Mouse (Mus musculus) ovary, adult 2 months (tissue): ENCODE measurements around the gene Btaf1. TPM values are rescaled to one million over a fixed set of nuclear protein-coding genes. Genes with fewer than 3 reads are reported as not detected.

Experiments used
- polyA plus RNA-seq: library from polyadenylated mRNA; depleted of rRNA; stranded (reverse); fragments of >200 nt; gene quantifications from 2 replicates; pipeline ENCODE4 v1.2.3, GENCODE M21; 2012; rRNA removed

Gene Btaf1
- 3.3 and 3.7 TPM in 2 replicates for polyA plus RNA-seq

DNA sequence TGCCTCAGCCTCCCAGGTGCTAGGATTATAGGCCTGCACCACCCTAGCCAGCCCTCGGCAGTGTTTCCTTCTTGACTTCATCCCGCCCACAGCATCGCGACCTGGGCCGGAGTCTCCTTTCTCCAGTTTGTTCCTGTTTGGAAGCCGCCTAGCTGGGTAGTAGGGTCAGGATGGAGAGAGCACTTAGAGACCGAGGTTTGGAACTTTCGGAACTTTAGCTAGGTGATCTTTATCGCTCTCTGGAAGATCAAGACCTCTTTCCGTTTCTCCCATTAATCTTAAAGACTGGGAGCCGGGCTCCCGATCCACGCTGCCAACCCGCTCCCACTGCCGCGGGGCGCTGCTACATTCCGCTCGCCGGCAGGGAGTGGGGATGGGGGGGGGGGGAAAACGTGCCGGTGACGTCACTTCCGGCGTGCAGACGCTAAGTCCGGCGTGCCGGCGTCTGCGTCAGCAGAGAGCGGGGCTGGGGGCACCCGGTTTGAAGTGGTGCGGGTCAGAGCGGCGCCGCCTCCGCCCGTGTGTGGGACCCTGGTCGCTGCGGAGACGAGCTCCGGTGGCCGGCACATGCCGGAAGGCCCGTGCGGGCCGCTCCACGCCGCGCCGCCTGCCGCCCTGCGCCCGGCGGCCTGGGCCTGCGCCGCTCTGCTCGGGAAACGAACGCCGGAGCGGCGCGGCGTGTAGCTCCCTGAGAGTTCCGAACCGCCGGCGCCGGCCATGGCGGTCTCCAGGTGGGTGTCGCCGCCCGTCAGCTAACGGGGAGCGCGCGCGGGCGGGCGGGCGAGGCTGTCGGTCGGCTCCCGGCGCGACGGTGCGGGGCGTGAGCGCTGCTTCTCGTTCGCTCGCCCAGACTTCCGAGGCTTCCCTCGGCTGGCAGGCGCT is at the start of gene Btaf1:
Gene Btaf1 (plus strand): TSS at position 409 of the 882 bp plus-strand sequence.

DNA sequence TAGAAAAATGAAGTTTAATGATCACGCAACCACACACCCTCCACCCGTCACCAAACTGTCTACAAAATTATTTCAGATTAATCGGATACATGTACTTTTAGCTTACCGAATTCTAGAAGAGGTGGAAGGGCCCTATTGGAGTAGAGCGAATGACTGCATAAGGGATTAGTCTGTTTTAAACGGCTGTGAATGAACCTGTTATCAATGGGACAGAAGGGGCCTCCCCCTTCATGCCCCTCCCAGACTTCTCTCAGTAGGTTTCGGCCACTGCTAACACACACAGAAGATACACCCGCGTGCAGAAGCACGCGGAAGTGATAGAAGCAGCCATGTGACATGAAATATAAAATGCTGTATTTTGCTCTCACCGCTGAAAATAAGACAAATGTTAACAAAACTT is 6.4 kb upstream of the Btaf1 start, which contains the start of gene Fgfbp3:
Gene Fgfbp3 (minus strand): TSS at position 150 of the 400 bp plus-strand sequence.

Other genes starting within 250 kb of the Btaf1 start
- gene Ppp1r3c, start 189.4 kb upstream of the Btaf1 start, polyA plus RNA-seq = 2.0 and 2.9 TPM in 2 replicates
- gene Tnks2, start 91.8 kb upstream of the Btaf1 start, polyA plus RNA-seq = 37.4 and 39.7 TPM in 2 replicates
- 22.4 and 39.2 TPM in 2 replicates for gene Fgfbp3, start 6.5 kb upstream of the Btaf1 start, polyA plus RNA-seq